Mouse (Mus musculus) heart, postnatal 10 days (tissue): ENCODE results near the gene Rprml. TPM values are rescaled to one million over a fixed set of nuclear protein-coding genes. Genes with fewer than 3 reads are reported as not detected.

Experiments
- DNase-seq, 2 experiments: peaks; one replicate each; pipeline ENCODE4 v3.0.0; 2021
- intact Hi-C: fragments of 180-260 bp; cut with DNase I; formaldehyde crosslinking; loops from one replicate; pipeline ENCODE4 v1.15.1; 2025
- total RNA-seq, 2 experiments: library from RNA; stranded (reverse); gene quantifications; 2 replicates each; pipeline ENCODE4 v1.2.3; 2021

The Rprml gene
- total RNA-seq = not detected

GRCm38 (mm10) chr11:103649301-103649982, at the start of gene Rprml:
Gene Rprml, plus strand, starts transcription at chr11:103649570.
- intact Hi-C loops = no loop called here
- no peak for DNase-seq

- intact Hi-C loops = no loop called here
Measured at GRCm38 (mm10) chr11:103606611-103607010, 42.8 kb upstream of the Rprml start.

GRCm38 (mm10) chr11:103610772-103611171, 38.6 kb upstream of the Rprml start:
- intact Hi-C loops = no loop called here
- DNase-seq = no peak

More at GRCm38 (mm10) chr11:103606611-103607010, 42.8 kb upstream of the Rprml start:
- no peak for DNase-seq

- DNase-seq = no peak
- intact Hi-C loops = no loop called here
Measured at GRCm38 (mm10) chr11:103621040-103621439, 28.3 kb upstream of the Rprml start, which contains the start of gene Gm884. Gene Gm884, minus strand, starts transcription at chr11:103621140.

GRCm38 (mm10) chr11:103627453-103627852, 21.9 kb upstream of the Rprml start:
- DNase-seq = no peak
- intact Hi-C loops = no loop called here

GRCm38 (mm10) chr11:103634806-103635205, 14.6 kb upstream of the Rprml start:
- intact Hi-C loops = no loop called here

GRCm38 (mm10) chr11:103635481-103635880, 13.9 kb upstream of the Rprml start:
- DNase-seq = no peak
- intact Hi-C loops = no loop called here

More at GRCm38 (mm10) chr11:103634806-103635205, 14.6 kb upstream of the Rprml start:
- DNase-seq = no peak

GRCm38 (mm10) chr11:103636261-103636660, 13.1 kb upstream of the Rprml start:
- DNase-seq = no peak
- intact Hi-C loops = no loop called here

GRCm38 (mm10) chr11:103638790-103639189, 10.6 kb upstream of the Rprml start, which contains the start of gene Lyzl6:
Gene Lyzl6, minus strand, starts transcription at chr11:103638890.
- no peak for DNase-seq
- intact Hi-C loops = loop anchor here (1.0 to 2.0 kb wide), 3 partner anchors 37 to 272 kb away; no protein-coding TSS in a partner anchor

GRCm38 (mm10) chr11:103639407-103639946, 9.9 kb upstream of the Rprml start:
- peak; percentile 42 to 69 for DNase-seq
- intact Hi-C loops = loop anchor here (1.0 to 2.0 kb wide), 3 partner anchors 36 to 271 kb away; no protein-coding TSS in a partner anchor

- DNase-seq = no peak
- intact Hi-C loops = no loop called here
Measured at GRCm38 (mm10) chr11:103643211-103643610, 6.2 kb upstream of the Rprml start.

- no peak for DNase-seq
- intact Hi-C loops = no loop called here
Measured at GRCm38 (mm10) chr11:103645731-103646130, 3.6 kb upstream of the Rprml start.

- intact Hi-C loops = no loop called here
- DNase-seq = no peak
Measured at GRCm38 (mm10) chr11:103646301-103646700, 3.1 kb upstream of the Rprml start.

- intact Hi-C loops = no loop called here
Measured at GRCm38 (mm10) chr11:103647921-103648620, 1.3 kb upstream of the Rprml start.

GRCm38 (mm10) chr11:103648656-103649055, 714 bp upstream of the Rprml start:
- intact Hi-C loops = no loop called here
- DNase-seq = no peak

More at GRCm38 (mm10) chr11:103647921-103648620, 1.3 kb upstream of the Rprml start:
- DNase-seq = no peak

- intact Hi-C loops = no loop called here
- DNase-seq = no peak
Measured at GRCm38 (mm10) chr11:103649983-103650493, 668 bp downstream of the Rprml start.

GRCm38 (mm10) chr11:103651426-103651825, 2.1 kb downstream of the Rprml start:
- DNase-seq = no peak
- intact Hi-C loops = no loop called here

GRCm38 (mm10) chr11:103653359-103653965, 4.1 kb downstream of the Rprml start:
- intact Hi-C loops = no loop called here
- no peak for DNase-seq

GRCm38 (mm10) chr11:103656520-103656919, 7.2 kb downstream of the Rprml start:
- intact Hi-C loops = no loop called here
- DNase-seq = peak; percentile 58 to 70

GRCm38 (mm10) chr11:103658189-103658588, 8.8 kb downstream of the Rprml start:
- intact Hi-C loops = no loop called here
- DNase-seq = no peak

GRCm38 (mm10) chr11:103661863-103662262, 12.5 kb downstream of the Rprml start:
- no peak for DNase-seq
- intact Hi-C loops = no loop called here
